Mouse (Mus musculus): ENCODE data around the gene Zmiz1. TPM values are rescaled to one million over a fixed set of nuclear protein-coding genes. Genes with fewer than 3 reads are reported as not detected.

Zmiz1 gene
- total RNA-seq, 2 experiments from 2014 or later: 26.4 to 29.8 TPM

DNA sequence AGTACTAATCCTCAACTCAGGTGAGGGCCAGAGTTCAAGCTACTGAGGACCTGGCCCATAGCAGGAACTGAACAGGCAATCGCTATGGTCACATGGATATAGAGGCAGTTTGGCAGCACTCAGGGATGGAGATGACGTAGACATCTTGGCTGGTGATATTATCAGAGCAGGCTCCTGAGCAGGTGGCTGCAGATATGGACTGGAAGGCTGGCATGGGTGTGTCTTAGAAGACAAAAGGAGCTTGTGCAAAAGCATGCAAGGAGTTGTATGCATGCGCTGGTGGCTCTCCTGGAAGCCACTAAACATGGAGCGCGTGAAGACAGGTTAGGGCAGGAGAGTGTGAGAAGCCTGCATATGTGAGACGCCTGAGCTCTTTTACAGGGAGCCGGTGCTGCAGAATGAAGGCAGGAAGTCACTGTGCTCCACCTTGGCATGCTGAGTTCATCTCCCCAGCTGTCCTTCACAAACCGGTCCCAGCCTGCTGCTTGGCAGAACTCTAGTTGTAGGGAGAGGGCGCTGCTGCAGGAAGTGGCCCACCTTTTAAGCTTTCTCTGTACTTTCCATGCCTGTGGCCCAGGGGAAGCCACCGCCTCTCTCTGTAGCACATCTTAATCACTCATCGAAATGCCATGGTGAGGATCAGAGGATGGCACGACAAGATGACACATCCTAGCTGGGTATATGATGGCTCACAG, 4.8 kb upstream of the Zmiz1 start:
- DNase-seq: no peak

GRCm38 (mm10) chr14:25456666-25457433, 2.1 kb upstream of the Zmiz1 start:
- no peak for DNase-seq

DNA sequence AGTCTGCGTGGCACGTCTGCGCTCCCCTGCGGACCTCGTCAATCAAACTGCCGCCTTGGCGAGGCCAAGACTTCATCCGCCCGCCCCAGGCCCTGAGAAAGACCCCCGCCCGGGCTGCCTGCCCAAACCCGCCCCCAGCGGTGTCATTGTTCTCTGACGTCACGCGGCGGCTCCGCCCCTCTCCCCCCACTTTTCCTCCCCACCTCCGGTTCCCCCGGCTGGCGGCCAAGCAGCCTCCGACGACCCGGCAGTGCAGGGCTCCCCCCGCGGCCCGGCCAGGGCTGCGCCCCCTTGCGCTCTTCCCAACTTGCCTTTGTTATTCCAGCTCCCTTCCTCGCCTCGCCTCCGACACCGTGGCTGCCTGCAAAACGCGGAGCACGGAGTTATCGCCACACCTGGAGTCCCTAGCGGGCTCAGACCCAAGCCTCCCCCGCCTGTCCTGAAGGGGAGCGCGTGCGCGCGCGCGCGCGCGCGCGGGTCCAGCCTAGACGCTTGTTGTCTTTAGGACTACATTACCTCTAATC, 1.5 kb upstream of the Zmiz1 start:
- peak; percentile 96 for DNase-seq

DNA sequence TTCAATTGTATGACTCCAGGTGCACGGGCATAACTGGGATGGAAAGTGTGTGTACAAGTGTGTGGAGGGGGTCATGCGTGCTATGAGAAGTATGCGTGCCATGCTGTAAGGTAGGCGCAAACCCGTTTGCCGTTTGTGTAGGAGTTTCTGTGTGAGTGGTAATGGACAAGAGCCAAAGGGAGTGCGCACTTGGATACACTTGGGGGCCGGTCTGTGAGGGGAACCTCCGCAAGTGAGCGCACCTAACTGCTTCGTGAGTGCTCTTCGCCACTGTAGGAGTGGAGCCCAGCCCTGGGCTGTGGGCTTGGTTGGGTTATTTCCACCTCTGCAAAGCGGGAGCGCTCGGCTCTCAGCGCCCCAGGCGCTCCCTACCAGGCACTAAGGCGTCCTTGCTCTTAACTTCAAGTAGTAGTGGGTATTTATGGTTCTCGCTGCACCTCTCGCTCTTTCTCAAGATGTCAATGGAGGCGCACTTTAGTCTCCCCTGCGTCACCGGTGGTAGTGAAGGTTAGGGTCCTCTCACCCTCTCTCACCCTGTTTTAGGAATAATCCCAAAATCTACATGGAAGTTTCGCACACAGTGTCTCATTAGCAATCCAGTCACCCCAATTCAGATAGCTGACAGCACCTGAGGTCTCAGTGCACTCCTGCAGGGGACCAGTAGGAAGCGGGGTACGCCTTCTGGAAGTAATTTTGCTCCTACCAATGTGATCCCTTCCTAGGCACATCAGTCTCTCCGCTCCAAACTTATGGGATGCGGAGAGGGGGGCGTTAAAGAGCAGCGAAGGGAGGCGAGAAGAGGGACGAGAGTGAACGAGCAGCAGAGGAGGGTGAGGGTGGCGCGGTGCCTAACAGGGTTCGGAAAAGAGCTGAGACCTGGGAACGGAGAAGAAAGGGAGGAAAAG, 622 bp upstream of the Zmiz1 start:
- peak; percentile 48 for DNase-seq

GRCm38 (mm10) chr14:25459394-25459997, 511 bp downstream of the Zmiz1 start:
- peak; percentile 82 for DNase-seq

GRCm38 (mm10) chr14:25459998-25460800, 1.2 kb downstream of the Zmiz1 start:
- peak; percentile 82 for DNase-seq

- DNase-seq: peak; percentile 88
Observed at GRCm38 (mm10) chr14:25460801-25461675, 2.1 kb downstream of the Zmiz1 start.

DNA sequence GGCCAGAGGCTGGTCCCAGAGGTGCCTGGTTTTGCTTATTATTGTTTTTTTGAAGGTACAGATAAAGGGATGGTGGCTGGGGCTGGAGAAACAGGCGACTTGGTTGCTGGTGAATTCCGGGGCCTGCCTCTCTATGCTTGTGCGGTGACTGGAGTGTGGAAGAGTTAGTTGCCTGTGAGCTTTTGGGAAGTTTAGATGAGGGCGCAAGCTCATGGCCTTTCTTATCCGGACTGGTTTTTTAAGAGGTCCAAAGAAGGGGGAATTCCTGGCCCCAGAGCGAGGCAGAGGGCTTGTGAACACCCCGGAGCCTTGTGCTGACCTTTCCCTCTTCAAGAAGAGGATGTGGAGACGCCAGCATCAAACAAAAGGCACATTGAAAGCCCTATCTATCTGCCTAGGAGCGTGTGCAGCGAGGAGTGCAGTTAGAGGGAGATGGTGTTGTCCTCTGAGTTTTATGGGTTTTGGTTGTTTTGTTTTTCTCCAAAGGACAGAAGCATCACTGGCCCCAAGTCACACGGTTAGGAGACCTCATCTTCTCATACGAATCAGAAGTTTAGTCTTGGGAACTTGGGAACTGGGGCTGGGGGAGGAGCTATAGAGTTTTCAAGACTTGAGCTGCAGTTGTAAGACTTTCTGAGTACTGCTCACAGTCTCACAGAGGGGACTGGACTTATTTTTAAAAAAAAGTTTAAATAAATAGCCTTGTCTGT, 2.8 kb downstream of the Zmiz1 start:
- DNase-seq: no peak

- no peak for DNase-seq
Observed at GRCm38 (mm10) chr14:25462975-25463374, 4.0 kb downstream of the Zmiz1 start.

GRCm38 (mm10) chr14:25463919-25464318, 4.9 kb downstream of the Zmiz1 start:
- DNase-seq: no peak

DNA sequence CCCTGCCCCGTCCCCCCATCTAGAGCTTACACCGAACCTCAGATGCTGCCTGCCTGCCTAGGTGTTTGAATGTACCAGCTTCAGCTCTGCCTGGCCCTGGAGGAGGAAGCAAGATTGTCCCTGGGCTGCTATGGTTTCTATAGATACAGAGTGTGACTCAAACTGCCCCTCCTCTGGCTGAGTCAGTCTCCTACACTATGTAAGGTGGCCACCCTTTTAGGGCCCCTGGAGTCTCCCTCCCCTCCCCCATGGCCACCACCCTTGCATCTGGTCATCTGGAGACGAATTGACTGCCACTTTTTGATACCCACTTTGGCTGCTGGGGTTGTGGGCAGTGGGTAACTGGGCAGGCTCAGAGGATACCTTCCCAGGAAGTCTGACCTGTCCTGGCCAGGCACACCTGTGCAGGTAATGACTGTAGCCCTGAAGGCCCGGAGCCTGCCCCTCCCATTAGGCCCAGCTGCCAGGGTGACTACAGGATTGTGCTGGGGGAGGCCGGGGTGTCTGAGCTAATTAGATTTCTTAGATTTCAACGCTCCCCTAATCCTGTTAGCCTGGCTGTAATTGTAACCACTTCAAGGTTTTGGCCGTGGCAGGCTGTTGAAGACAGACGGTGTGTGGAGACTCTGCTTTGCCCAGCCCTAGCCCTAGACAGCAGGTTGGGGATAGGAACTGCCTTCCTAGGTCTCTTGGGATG, 5.8 kb downstream of the Zmiz1 start:
- DNase-seq: no peak

DNA sequence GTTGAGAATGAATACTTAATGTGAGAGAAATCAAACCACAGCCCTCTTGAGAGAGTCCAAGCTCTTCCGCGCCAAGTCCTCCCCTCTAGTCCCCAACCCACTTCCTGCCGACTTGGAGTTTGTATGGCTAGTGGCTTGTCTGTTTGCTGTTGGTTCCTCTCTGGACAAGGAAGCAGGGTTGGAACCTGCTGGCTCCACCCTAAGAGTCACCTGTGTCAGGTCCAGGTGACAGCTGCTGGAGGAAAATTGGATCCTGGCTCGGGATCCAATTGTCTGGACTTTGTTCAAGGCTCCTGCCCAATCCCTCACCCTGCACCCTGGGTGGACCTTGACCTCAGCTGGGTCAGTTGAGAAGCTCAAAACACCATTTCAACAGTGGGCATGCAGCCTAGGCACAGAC, 7.4 kb downstream of the Zmiz1 start:
- no peak for DNase-seq

- no peak for DNase-seq
Observed at GRCm38 (mm10) chr14:25467911-25468668, 9.1 kb downstream of the Zmiz1 start.

- no peak for DNase-seq
Observed at GRCm38 (mm10) chr14:25468891-25469529, 10.0 kb downstream of the Zmiz1 start.

- no peak for DNase-seq
Observed at GRCm38 (mm10) chr14:25470224-25470805, 11.3 kb downstream of the Zmiz1 start.

GRCm38 (mm10) chr14:25471035-25471434, 12.1 kb downstream of the Zmiz1 start:
- DNase-seq: no peak

All from gastrocnemius, postnatal 25 days (tissue).